8 mouse cellular contexts compared by ENCODE assay signal in genomic region chr17:25831451-25832281, GRCm38 (mm10). TPM values are rescaled to one million over a fixed set of nuclear protein-coding genes. Genes with fewer than 3 reads are reported as not detected.
DNase-seq lines count a peak whose midpoint lies in the region; ATAC-seq and TF ChIP-seq lines count a peak whose summit lies in the region.

No protein-coding gene starts in this region.

- peaks cover 93% of the 10 kb centered on the region for H3K4me1 ChIP-seq in erythroblast, embryonic 14.5 days (ENCODE audit: control insufficient read depth)
- peaks cover 2 to 37% of the 10 kb centered on the region in 2 experiments; a peak in 3 of 4 replicates for H3K4me1 ChIP-seq in MEL (ENCODE audit: control insufficient read depth in 1 of 2, insufficient read depth in 2 of 2, low read length in 2 of 2)
- H3K4me1 ChIP-seq in forebrain, embryonic 11.5 days (replicated peaks; ENCODE audit: control insufficient read depth, insufficient read depth, low read length): peaks cover 41% of the 10 kb centered on the region
- peaks cover 84% of the 10 kb centered on the region for H3K4me1 ChIP-seq in midbrain, embryonic 15.5 days

- H3K9me3 ChIP-seq in erythroblast, embryonic 14.5 days (ENCODE audit: control insufficient read depth, low read length): no peaks in the 10 kb centered on the region
- H3K9me3 ChIP-seq in MEL (replicated peaks; ENCODE audit: insufficient read depth, low read length): no peaks in the 10 kb centered on the region
- no peaks in the 10 kb centered on the region for H3K9me3 ChIP-seq in forebrain, embryonic 11.5 days (ENCODE audit: control insufficient read depth, low read length)
- H3K9me3 ChIP-seq in midbrain, embryonic 15.5 days: no peaks in the 10 kb centered on the region

- H3K36me3 ChIP-seq in erythroblast, embryonic 14.5 days (ENCODE audit: control insufficient read depth): peaks cover 69% of the 10 kb centered on the region
- peaks cover 0 to 13% of the 10 kb centered on the region in 2 experiments; a peak in 2 of 4 replicates for H3K36me3 ChIP-seq in MEL (ENCODE audit: control insufficient read depth in 1 of 2, insufficient read depth in 2 of 2, low read length in 2 of 2)
- peaks cover 9% of the 10 kb centered on the region; the same call in 1 of the 2 replicates for H3K36me3 ChIP-seq in forebrain, embryonic 11.5 days (ENCODE audit: control insufficient read depth, insufficient read depth, low read length)
- H3K36me3 ChIP-seq in midbrain, embryonic 15.5 days (replicated peaks): 0 out of 2 replicates have a peak, but pooled peaks cover 30% of the 10 kb centered on the region

- no peak for TF ChIP-seq POLR2A in MEL (IDR thresholded peaks at IDR 0.05; ENCODE audit: control insufficient read depth in 1 of 2, insufficient read depth in 1 of 2, low read depth in 1 of 2, low read length in 2 of 2, poor library complexity in 1 of 2)

- DNase-seq in MEL (ENCODE audit: low read depth, low spot score): peak; percentile 56
- DNase-seq in forebrain, embryonic 11.5 days (ENCODE audit: low spot score): peak; percentile 57
- DNase-seq in kidney, adult 9 months: peak; percentile 54
- no peak for DNase-seq in right cerebral cortex, postnatal 4 days
- no peak for DNase-seq in retina, embryonic 14.5 days (ENCODE audit: low spot score)

- no peak for TF ChIP-seq EP300 in MEL (IDR thresholded peaks at IDR 0.05; ENCODE audit: low read depth in 1 of 2, low read length in 2 of 2)

- peak overlapping the region; percentile 94 for H3K9ac ChIP-seq in MEL (ENCODE audit: control insufficient read depth, low read depth, low read length, poor library complexity, severe bottlenecking)
- peak overlapping the region; percentile 87 for H3K9ac ChIP-seq in forebrain, embryonic 11.5 days (ENCODE audit: low read length)
- H3K9ac ChIP-seq in midbrain, embryonic 15.5 days: peak overlapping the region; percentile 77

- ATAC-seq in erythroblast, adult 5-6 weeks (replicated peaks; ENCODE audit: low FRiP score, poor library complexity, severe bottlenecking): no peak
- no peak for ATAC-seq in forebrain, embryonic 11.5 days (replicated peaks; ENCODE audit: low FRiP score)
- ATAC-seq in midbrain, embryonic 15.5 days (replicated peaks): no peak

- H3K27me3 ChIP-seq in erythroblast, embryonic 14.5 days (ENCODE audit: control insufficient read depth): no peaks in the 10 kb centered on the region
- no peaks in the 10 kb centered on the region for H3K27me3 ChIP-seq in MEL (ENCODE audit: control insufficient read depth in 1 of 2, insufficient read depth in 2 of 2, low read length in 2 of 2)
- no peaks in the 10 kb centered on the region for H3K27me3 ChIP-seq in forebrain, embryonic 11.5 days (ENCODE audit: control insufficient read depth, insufficient read depth, low read length)
- no peaks in the 10 kb centered on the region for H3K27me3 ChIP-seq in midbrain, embryonic 15.5 days (replicated peaks)

- WGBS in forebrain, embryonic 11.5 days: 70% methylated on average over 21 of the region's 21 CpGs
- WGBS in midbrain, embryonic 15.5 days: 63% methylated on average over 21 of the region's 21 CpGs

- peak overlapping the region; percentile 82 for H3K27ac ChIP-seq in MEL (ENCODE audit: control insufficient read depth, low read depth, low read length)
- H3K27ac ChIP-seq in forebrain, embryonic 11.5 days (ENCODE audit: low read depth, low read length): no peak overlapping the region
- peak overlapping the region; percentile 96 for H3K27ac ChIP-seq in midbrain, embryonic 15.5 days

- peaks cover 54% of the 10 kb centered on the region for H3K79me2 ChIP-seq in MEL (ENCODE audit: control insufficient read depth, insufficient read depth, low read length, poor library complexity)

- no peak for TF ChIP-seq CTCF in MEL (IDR thresholded peaks at IDR 0.05 in 2 of 3, conservative IDR thresholded peaks at IDR 0.05 in 1 of 3; ENCODE audit: control insufficient read depth in 1 of 3, insufficient read depth in 1 of 3, low read depth in 2 of 3, low read length in 3 of 3, poor library complexity in 1 of 3, severe bottlenecking in 1 of 3)

- no peak for TF ChIP-seq RAD21 in MEL (IDR thresholded peaks at IDR 0.05; ENCODE audit: low read depth, low read length)

- peak overlapping the region; percentile 76 for H3K4me2 ChIP-seq in forebrain, embryonic 11.5 days (ENCODE audit: low read depth, low read length, severe bottlenecking)
- peak overlapping the region; percentile 95 for H3K4me2 ChIP-seq in midbrain, embryonic 15.5 days

- H3K4me3 ChIP-seq in erythroblast, embryonic 14.5 days (replicated peaks): peak overlapping the region; percentile 81
- H3K4me3 ChIP-seq in MEL (ENCODE audit: control insufficient read depth in 1 of 2, insufficient read depth in 1 of 2, low read depth in 2 of 2, low read length in 2 of 2): peak overlapping the region; percentile 80
- peak overlapping the region; percentile 83 for H3K4me3 ChIP-seq in forebrain, embryonic 11.5 days (ENCODE audit: low read depth, low read length)
- peak overlapping the region; percentile 80 for H3K4me3 ChIP-seq in midbrain, embryonic 15.5 days

TF ChIP-seq in MEL, 35 proteins besides CTCF, POLR2A, EP300 and RAD21:
- TF ChIP-seq ELF1 (IDR thresholded peaks at IDR 0.05; ENCODE audit: low read depth, low read length): no peak
- peak; percentile 59; the same call in 1 of the 2 replicates for TF ChIP-seq POLR2AphosphoS5 (IDR thresholded peaks at IDR 0.05; ENCODE audit: borderline replicate concordance, low read depth, low read length)
- TF ChIP-seq ZMIZ1 (IDR thresholded peaks at IDR 0.05; ENCODE audit: low read depth, low read length): 0 out of 2 replicates have a peak, but pooled peaks have one; percentile 41
- TF ChIP-seq MYB (IDR thresholded peaks at IDR 0.05; ENCODE audit: low read depth, low read length): 0 out of 2 replicates have a peak, but pooled peaks have one; percentile 14
- TF ChIP-seq POLR2AphosphoS2 (IDR thresholded peaks at IDR 0.05; ENCODE audit: low read length): peak; percentile 55; the same call in 1 of the 2 replicates

RNA-seq across cellular contexts. Expression of gene Stub1, which starts 1.5 kb away (rescaled TPM):
- 10.1 and 10.6 TPM in 2 replicates for polyA plus RNA-seq in erythroblast, embryonic 14.5 days (2012)
- 15.0 and 28.0 TPM in 2 replicates for total RNA-seq in erythroblast, adult 5-6 weeks (2015; ENCODE audit: low replicate concordance)
- 18.8 and 27.9 TPM in 2 replicates for total RNA-seq in erythroblast, adult 5-6 weeks (2017; ENCODE audit: low replicate concordance)
- 74.0 and 75.0 TPM in 2 replicates for total RNA-seq in MEL (2012; rRNA removed)
- polyA plus RNA-seq in MEL (2012; ENCODE audit: insufficient read depth in 1 of 2, insufficient read length in 2 of 2, low read depth in 1 of 2, low replicate concordance in 2 of 2, missing spikeins in 1 of 2): 10 to 100 TPM in 1 of 2 experiments, not detected in 1; 99.7 TPM
- polyA plus RNA-seq in forebrain, embryonic 11.5 days (2014; fragmentation: Nextera tagmentation; extraction: Ambion mirVana): 322 and 358 TPM in 2 replicates
- polyA plus RNA-seq in midbrain, embryonic 15.5 days (2015; fragmentation: Nextera tagmentation; extraction: Ambion mirVana): 373 and 381 TPM in 2 replicates

RNA-seq across cellular contexts. Expression of gene Jmjd8, which starts 3.0 kb away (rescaled TPM):
- polyA plus RNA-seq in erythroblast, embryonic 14.5 days (2012): 0.31 and 0.65 TPM in 2 replicates
- total RNA-seq in erythroblast, adult 5-6 weeks (2015; ENCODE audit: low replicate concordance): 0.84 and 2.1 TPM in 2 replicates
- 3.9 and 6.7 TPM in 2 replicates for total RNA-seq in erythroblast, adult 5-6 weeks (2017; ENCODE audit: low replicate concordance)
- 12.9 and 13.1 TPM in 2 replicates for total RNA-seq in MEL (2012; rRNA removed)
- polyA plus RNA-seq in MEL (2012; ENCODE audit: insufficient read depth in 1 of 2, insufficient read length in 2 of 2, low read depth in 1 of 2, low replicate concordance in 2 of 2, missing spikeins in 1 of 2): 10 to 100 TPM in 1 of 2 experiments, not detected in 1; 23.9 TPM
- 50.6 and 59.2 TPM in 2 replicates for polyA plus RNA-seq in forebrain, embryonic 11.5 days (2014; fragmentation: Nextera tagmentation; extraction: Ambion mirVana)
- 61.9 and 63.0 TPM in 2 replicates for polyA plus RNA-seq in midbrain, embryonic 15.5 days (2015; fragmentation: Nextera tagmentation; extraction: Ambion mirVana)

RNA-seq across cellular contexts. Expression of gene Rhbdl1, which starts 5.4 kb away (rescaled TPM):
- 0.22 and 0.54 TPM in 2 replicates for polyA plus RNA-seq in erythroblast, embryonic 14.5 days (2012)
- not detected in 2 replicates for total RNA-seq in erythroblast, adult 5-6 weeks (2015; ENCODE audit: low replicate concordance)
- total RNA-seq in erythroblast, adult 5-6 weeks (2017; ENCODE audit: low replicate concordance): 4.7 TPM in 1 of 2 replicates, not detected in the other
- total RNA-seq in MEL (2012; rRNA removed): 1.4 TPM in 2 replicates
- 1 to 10 TPM in 1 of 2 experiments, not detected in 1; 4.0 TPM for polyA plus RNA-seq in MEL (2012; ENCODE audit: insufficient read depth in 1 of 2, insufficient read length in 2 of 2, low read depth in 1 of 2, low replicate concordance in 2 of 2, missing spikeins in 1 of 2)
- polyA plus RNA-seq in forebrain, embryonic 11.5 days (2014; fragmentation: Nextera tagmentation; extraction: Ambion mirVana): 2.1 and 2.7 TPM in 2 replicates
- polyA plus RNA-seq in midbrain, embryonic 15.5 days (2015; fragmentation: Nextera tagmentation; extraction: Ambion mirVana): 54.8 and 57.8 TPM in 2 replicates

RNA-seq across cellular contexts. Expression of gene Wdr24, which starts 8.2 kb away (rescaled TPM):
- polyA plus RNA-seq in erythroblast, embryonic 14.5 days (2012): 0.32 and 0.68 TPM in 2 replicates
- 0.38 and 0.42 TPM in 2 replicates for total RNA-seq in erythroblast, adult 5-6 weeks (2015; ENCODE audit: low replicate concordance)
- 4.9 and 6.0 TPM in 2 replicates for total RNA-seq in erythroblast, adult 5-6 weeks (2017; ENCODE audit: low replicate concordance)
- 29.4 and 38.8 TPM in 2 replicates for total RNA-seq in MEL (2012; rRNA removed)
- 10 to 100 TPM in 1 of 2 experiments, not detected in 1; 35.0 TPM for polyA plus RNA-seq in MEL (2012; ENCODE audit: insufficient read depth in 1 of 2, insufficient read length in 2 of 2, low read depth in 1 of 2, low replicate concordance in 2 of 2, missing spikeins in 1 of 2)
- 28.4 and 33.6 TPM in 2 replicates for polyA plus RNA-seq in forebrain, embryonic 11.5 days (2014; fragmentation: Nextera tagmentation; extraction: Ambion mirVana)
- polyA plus RNA-seq in midbrain, embryonic 15.5 days (2015; fragmentation: Nextera tagmentation; extraction: Ambion mirVana): 35.2 and 36.7 TPM in 2 replicates

RNA-seq across cellular contexts. Expression of gene Gm20683, which starts 9.9 kb away (rescaled TPM):
- 0.68 and 1.1 TPM in 2 replicates for polyA plus RNA-seq in erythroblast, embryonic 14.5 days (2012)
- 0.84 TPM in 1 of 2 replicates, not detected in the other for total RNA-seq in erythroblast, adult 5-6 weeks (2015; ENCODE audit: low replicate concordance)
- total RNA-seq in erythroblast, adult 5-6 weeks (2017; ENCODE audit: low replicate concordance): 2.6 TPM in 1 of 2 replicates, not detected in the other
- 2.8 and 4.9 TPM in 2 replicates for total RNA-seq in MEL (2012; rRNA removed)
- polyA plus RNA-seq in MEL (2012; ENCODE audit: insufficient read depth in 1 of 2, insufficient read length in 2 of 2, low read depth in 1 of 2, low replicate concordance in 2 of 2, missing spikeins in 1 of 2): 1 to 10 TPM in 1 of 2 experiments, not detected in 1; 6.8 TPM
- polyA plus RNA-seq in forebrain, embryonic 11.5 days (2014; fragmentation: Nextera tagmentation; extraction: Ambion mirVana): 1.6 and 1.9 TPM in 2 replicates
- polyA plus RNA-seq in midbrain, embryonic 15.5 days (2015; fragmentation: Nextera tagmentation; extraction: Ambion mirVana): 14.2 and 14.7 TPM in 2 replicates

Comparison
In these comparisons a context has a peak if more than half of its experiments do, and no peak if none do; other contexts are left out.
1. DNase-seq: peak in MEL (single experiment), forebrain, embryonic 11.5 days (single experiment) and kidney, adult 9 months (single experiment); none in right cerebral cortex, postnatal 4 days (single experiment) and retina, embryonic 14.5 days (single experiment).
2. RNA of gene Jmjd8, which starts 3.0 kb away (polyA plus RNA-seq): 23.9 TPM in MEL, 61.9 to 63.0 TPM in midbrain, embryonic 15.5 days and 50.6 to 59.2 TPM in forebrain, embryonic 11.5 days; 0.31 to 0.65 TPM in erythroblast, embryonic 14.5 days; every median in the first group is over 10 times any median in the second.
3. RNA of gene Rhbdl1, which starts 5.4 kb away (polyA plus RNA-seq): 54.8 to 57.8 TPM in midbrain, embryonic 15.5 days; 4.0 TPM in MEL, 2.1 to 2.7 TPM in forebrain, embryonic 11.5 days and 0.22 to 0.54 TPM in erythroblast, embryonic 14.5 days; every median in the first group is over 10 times any median in the second.
4. Peak in every context shown above with its lines, with median percentiles within 50 percentile points of each other: H3K4me3 ChIP-seq and H3K9ac ChIP-seq.